In the genomic region with DNA sequence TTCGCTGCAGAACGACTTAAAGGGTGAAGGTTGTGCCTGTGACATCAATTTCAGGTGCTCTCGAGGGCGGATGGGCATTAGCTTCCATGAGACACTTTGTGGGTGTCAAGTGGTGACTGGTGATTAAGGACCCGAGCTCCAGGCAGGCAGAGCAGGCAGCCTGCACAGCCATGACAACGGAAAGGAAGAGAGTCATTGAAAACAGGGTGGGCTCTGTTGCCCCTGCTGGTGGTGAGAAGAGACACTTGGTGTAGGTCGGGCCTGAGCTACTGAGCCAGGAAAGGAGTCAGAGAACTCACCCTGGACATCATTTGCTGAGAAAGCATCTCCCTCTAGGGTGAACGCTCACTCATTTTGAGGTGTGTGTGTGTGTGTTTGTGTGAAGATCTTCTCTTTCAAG, we compare ENCODE assay signal across 16 mouse cellular contexts.
DNase-seq lines count a peak whose midpoint lies in the region.
"Had no signal": no experiment of that assay in that cellular context is flagged by ENCODE, and none has a peak within 500 bp of the region (broad histone marks: within the 10 kb centered on the region; RNA-seq: fewer than 3 reads in every experiment).

No protein-coding gene starts in this region.

- DNase-seq in heart, adult 11 months, result peak; percentile 90
- DNase-seq in heart, postnatal 25 days (ENCODE audit: low spot score), result no peak
- peak; percentile 13 for DNase-seq in left cerebral cortex, postnatal 4 days
- no peak for DNase-seq in left cerebral cortex, adult 11 months (ENCODE audit: low spot score)
- DNase-seq in right cerebral cortex, postnatal 14 days, result peak; percentile 21
- no peak for DNase-seq in right cerebral cortex, postnatal 36 days (ENCODE audit: low spot score in 2 of 2)
- DNase-seq in thymus, postnatal 4 days, result peak; percentile 67
- DNase-seq: cerebellum, adult 11-12 months; embryo, embryonic 11 days; gastrocnemius, postnatal 10 days; heart, postnatal 14 days; kidney, adult 18-20 months; liver, embryonic 13.5 days; lung, embryonic 14.5 days; retina, postnatal 1 day; right cerebral cortex, postnatal 4 days had no signal

- intact Hi-C loops in heart, postnatal 25 days (cut with DNase I), result loop anchor here (5.0 kb wide), 1 partner anchor 108 kb away; a partner anchor contains a TSS
- intact Hi-C loops in left cerebral cortex, postnatal 4 days (cut with DNase I), result no loop called here

Comparison
In these comparisons a context has a peak if more than half of its experiments do, and no peak if none do; other contexts are left out.
1. DNase-seq: peak in heart, adult 11 months (single experiment), left cerebral cortex, postnatal 4 days (single experiment), right cerebral cortex, postnatal 14 days (single experiment) and thymus, postnatal 4 days (single experiment); none in heart, postnatal 25 days (single experiment), left cerebral cortex, adult 11 months (single experiment) and right cerebral cortex, postnatal 36 days (0 of 2).